Mouse (Mus musculus): Measurements from ENCODE around the gene Flt1. TPM values are rescaled to one million over a fixed set of nuclear protein-coding genes. Genes with fewer than 3 reads are reported as not detected.

The Flt1 gene
- polyA plus RNA-seq, 1 experiment from 2014 or later = 19.4 TPM

DNA sequence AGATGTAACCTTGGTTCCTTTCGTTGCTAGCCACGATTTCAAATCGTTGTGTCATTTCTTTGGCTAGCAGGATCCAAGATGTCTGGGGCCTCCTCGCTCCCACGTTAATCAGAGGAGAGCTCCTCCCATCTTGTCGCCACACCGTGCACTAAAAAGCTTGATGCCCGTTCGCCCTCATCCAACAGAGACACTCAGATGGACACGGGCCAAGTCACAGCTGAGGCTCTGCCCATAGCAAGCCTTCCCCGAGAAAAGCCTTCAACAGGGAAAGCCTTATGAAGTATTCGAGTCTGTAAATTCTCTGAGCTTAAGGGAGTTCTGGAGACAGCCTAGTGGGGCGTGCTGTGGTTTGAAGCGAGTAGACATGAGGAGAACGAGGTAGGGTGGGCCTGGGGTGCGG is 128.0 kb downstream of the Flt1 start:
- Histone ChIP-seq H3K4me3 (replicated peaks) (no peak overlapping the region), H3K4me1 (0 out of 2 replicates have a peak, but pooled peaks cover 4% of the 10 kb centered on the region), H3K36me3 (no peaks in the 10 kb centered on the region), H3K4me2 (no peak overlapping the region), H3K27me3 (no peaks in the 10 kb centered on the region), H3K9ac (no peak overlapping the region), H3K9me3 (replicated peaks) (no peaks in the 10 kb centered on the region), H3K27ac (no peak overlapping the region)
- 69% methylated on average over 16 of the region's 16 CpGs for WGBS
- no peak for ATAC-seq (replicated peaks; ENCODE audit: low FRiP score)

GRCm38 (mm10) chr5:147589814-147590213 is 136.0 kb downstream of the Flt1 start:
- no peaks in the 10 kb centered on the region for H3K9me3 ChIP-seq (replicated peaks)
- peak; percentile 87 for ATAC-seq (replicated peaks; ENCODE audit: low FRiP score)
- no peak overlapping the region for H3K4me3 ChIP-seq (replicated peaks)
- 27% methylated on average over 12 of the region's 12 CpGs for WGBS
- H3K27me3 ChIP-seq = no peaks in the 10 kb centered on the region
- no peak overlapping the region for H3K9ac ChIP-seq
- peak overlapping the region; percentile 78 for H3K27ac ChIP-seq
- no peaks in the 10 kb centered on the region for H3K36me3 ChIP-seq
- peaks cover 12% of the 10 kb centered on the region for H3K4me1 ChIP-seq
- peak overlapping the region; percentile 27 for H3K4me2 ChIP-seq

GRCm38 (mm10) chr5:147585070-147585469 is 140.7 kb downstream of the Flt1 start:
- WGBS = 86% methylated on average over 1 of the region's 1 CpGs
- Histone ChIP-seq H3K9ac (no peak overlapping the region), H3K36me3 (no peaks in the 10 kb centered on the region), H3K27me3 (no peaks in the 10 kb centered on the region), H3K4me3 (replicated peaks) (no peak overlapping the region), H3K4me2 (no peak overlapping the region), H3K27ac (peak overlapping the region; percentile 38), H3K9me3 (replicated peaks) (no peaks in the 10 kb centered on the region), H3K4me1 (peaks cover 15% of the 10 kb centered on the region)
- no peak for ATAC-seq (replicated peaks; ENCODE audit: low FRiP score)

DNA sequence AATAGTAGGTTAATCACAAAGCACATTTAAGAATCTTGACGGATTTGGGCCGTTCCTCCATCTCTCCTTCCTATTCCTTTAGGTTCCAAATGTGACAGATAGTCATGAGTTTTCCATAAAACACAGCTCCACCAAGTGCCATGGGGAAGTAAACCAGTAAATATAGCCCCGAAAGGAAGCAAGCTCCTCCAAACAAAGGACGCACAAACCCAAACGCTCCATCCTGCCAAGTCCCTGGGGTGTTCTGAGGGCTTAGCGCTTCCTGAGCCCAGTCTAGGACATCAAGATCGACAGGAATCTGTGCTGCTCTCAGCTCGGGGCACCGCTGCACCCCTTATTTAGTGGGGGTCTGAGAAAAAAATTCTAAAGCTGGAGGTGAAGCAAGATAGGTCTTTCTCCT is 141.2 kb downstream of the Flt1 start:
- peak overlapping the region; percentile 38 for H3K27ac ChIP-seq
- no peak overlapping the region for H3K4me3 ChIP-seq (replicated peaks)
- H3K9ac ChIP-seq = no peak overlapping the region
- no peaks in the 10 kb centered on the region for H3K27me3 ChIP-seq
- ATAC-seq (replicated peaks; ENCODE audit: low FRiP score) = no peak
- no peak overlapping the region for H3K4me2 ChIP-seq
- no peaks in the 10 kb centered on the region for H3K9me3 ChIP-seq (replicated peaks)
- no peaks in the 10 kb centered on the region for H3K36me3 ChIP-seq
- H3K4me1 ChIP-seq = peaks cover 11% of the 10 kb centered on the region
- WGBS = 67% methylated on average over 9 of the region's 9 CpGs

DNA sequence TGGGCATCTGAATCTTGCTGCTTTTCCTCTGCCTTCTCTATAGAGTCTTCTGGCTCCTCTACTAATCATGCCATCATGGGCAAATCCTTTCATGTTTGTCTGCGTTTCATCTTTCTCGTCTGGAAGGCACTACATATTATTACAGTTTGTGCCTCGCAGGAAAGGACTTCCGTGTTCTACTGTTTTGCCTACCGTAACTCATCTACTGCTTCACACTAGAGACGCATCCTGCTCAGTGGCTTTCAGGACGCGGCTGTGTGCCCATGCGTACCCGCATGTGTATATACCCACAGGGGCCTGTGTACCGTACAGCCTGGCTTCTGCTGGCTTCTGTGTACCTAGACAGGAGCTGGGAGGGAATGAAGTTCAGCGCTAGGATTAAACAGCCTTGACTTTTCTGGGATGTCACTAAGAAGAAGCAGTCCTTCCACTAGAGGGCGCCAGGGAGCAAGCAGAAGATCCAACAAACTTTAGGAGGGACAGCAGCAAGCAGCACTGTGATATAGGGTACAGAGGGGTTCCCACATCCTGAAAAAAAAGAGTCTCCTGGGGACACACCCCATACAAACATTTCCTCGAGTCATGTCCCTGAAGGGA is 142.0 kb downstream of the Flt1 start:
- no peak overlapping the region for H3K4me3 ChIP-seq (replicated peaks)
- no peak overlapping the region for H3K9ac ChIP-seq
- H3K4me2 ChIP-seq = peak overlapping the region; percentile 41
- 33% methylated on average over 14 of the region's 14 CpGs for WGBS
- no peaks in the 10 kb centered on the region for H3K27me3 ChIP-seq
- no peaks in the 10 kb centered on the region for H3K9me3 ChIP-seq (replicated peaks)
- peaks cover 7% of the 10 kb centered on the region; the same call in 1 of the 2 replicates for H3K4me1 ChIP-seq
- no peaks in the 10 kb centered on the region for H3K36me3 ChIP-seq
- H3K27ac ChIP-seq = peak overlapping the region; percentile 38; the same call in 1 of the 2 replicates
- ATAC-seq (replicated peaks; ENCODE audit: low FRiP score) = 0 out of 2 replicates have a peak, but pooled peaks have one; percentile 22

GRCm38 (mm10) chr5:147580181-147580580 is 145.6 kb downstream of the Flt1 start:
- H3K4me1 ChIP-seq = peaks cover 7% of the 10 kb centered on the region; the same call in 1 of the 2 replicates
- no peak overlapping the region for H3K4me3 ChIP-seq (replicated peaks)
- H3K9me3 ChIP-seq (replicated peaks) = no peaks in the 10 kb centered on the region
- no peaks in the 10 kb centered on the region for H3K36me3 ChIP-seq
- no peak overlapping the region for H3K9ac ChIP-seq
- no peak overlapping the region for H3K27ac ChIP-seq
- 72% methylated on average over 13 of the region's 13 CpGs for WGBS
- no peak overlapping the region for H3K4me2 ChIP-seq
- 0 out of 2 replicates have a peak, but pooled peaks cover 2% of the 10 kb centered on the region for H3K27me3 ChIP-seq
- no peak for ATAC-seq (replicated peaks; ENCODE audit: low FRiP score)

DNA sequence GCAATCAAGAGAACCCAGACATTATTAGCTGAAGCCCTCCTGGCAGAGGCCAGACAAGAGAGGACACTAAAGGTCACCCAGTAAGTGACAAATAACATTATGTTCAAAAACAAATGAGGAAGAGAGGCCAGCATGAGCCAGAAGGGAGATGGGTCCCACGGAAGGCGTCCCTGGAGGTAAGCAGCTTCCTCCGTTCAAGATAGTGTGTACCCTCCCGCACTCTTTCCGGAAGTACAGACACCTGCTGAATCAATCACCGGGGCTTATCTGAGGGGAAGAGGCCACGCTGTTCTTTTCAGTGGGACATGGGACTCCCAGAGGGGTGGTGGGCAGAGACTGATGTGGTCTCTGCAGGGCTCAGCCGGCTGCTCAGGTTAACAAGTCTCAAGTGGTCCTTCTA is 146.1 kb downstream of the Flt1 start:
- H3K4me1 ChIP-seq = peaks cover 7% of the 10 kb centered on the region; the same call in 1 of the 2 replicates
- no peaks in the 10 kb centered on the region for H3K9me3 ChIP-seq (replicated peaks)
- H3K9ac ChIP-seq = no peak overlapping the region
- no peak overlapping the region for H3K27ac ChIP-seq
- H3K27me3 ChIP-seq = 0 out of 2 replicates have a peak, but pooled peaks cover 2% of the 10 kb centered on the region
- H3K36me3 ChIP-seq = no peaks in the 10 kb centered on the region
- 80% methylated on average over 8 of the region's 8 CpGs for WGBS
- no peak overlapping the region for H3K4me2 ChIP-seq
- ATAC-seq (replicated peaks; ENCODE audit: low FRiP score) = no peak
- H3K4me3 ChIP-seq (replicated peaks) = no peak overlapping the region

DNA sequence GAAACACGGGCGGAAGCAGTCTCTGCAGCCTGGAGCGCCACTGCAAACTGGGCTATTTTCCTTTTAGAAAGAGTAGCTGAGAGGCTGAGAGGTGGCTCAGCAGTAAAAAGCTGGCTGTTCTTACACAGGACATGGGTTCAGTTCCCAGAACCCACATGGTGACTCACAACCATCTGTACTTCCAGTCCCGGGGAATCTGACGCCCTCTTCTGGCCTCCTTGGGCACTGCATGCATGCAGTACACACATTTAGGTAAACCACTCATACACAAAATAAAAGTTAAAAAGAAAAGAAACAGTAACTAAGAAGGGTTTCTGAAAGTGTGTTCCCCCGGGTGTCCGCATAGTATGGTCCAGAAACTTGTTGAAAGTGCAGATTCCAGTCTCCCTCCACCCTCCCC is 146.7 kb downstream of the Flt1 start:
- no peak overlapping the region for H3K4me3 ChIP-seq (replicated peaks)
- no peak overlapping the region for H3K9ac ChIP-seq
- 0 out of 2 replicates have a peak, but pooled peaks cover 2% of the 10 kb centered on the region for H3K27me3 ChIP-seq
- ATAC-seq (replicated peaks; ENCODE audit: low FRiP score) = no peak
- 93% methylated on average over 7 of the region's 7 CpGs for WGBS
- H3K4me2 ChIP-seq = no peak overlapping the region
- H3K36me3 ChIP-seq = no peaks in the 10 kb centered on the region
- H3K27ac ChIP-seq = no peak overlapping the region
- H3K4me1 ChIP-seq = peaks cover 5% of the 10 kb centered on the region; the same call in 1 of the 2 replicates
- no peaks in the 10 kb centered on the region for H3K9me3 ChIP-seq (replicated peaks)

- no peak overlapping the region for H3K4me3 ChIP-seq (replicated peaks)
- H3K4me1 ChIP-seq = no peaks in the 10 kb centered on the region
- H3K9me3 ChIP-seq (replicated peaks) = no peaks in the 10 kb centered on the region
- H3K27ac ChIP-seq = no peak overlapping the region
- 0 out of 2 replicates have a peak, but pooled peaks cover 2% of the 10 kb centered on the region for H3K27me3 ChIP-seq
- H3K9ac ChIP-seq = no peak overlapping the region
- 40% methylated on average over 6 of the region's 6 CpGs for WGBS
- H3K4me2 ChIP-seq = no peak overlapping the region
- H3K36me3 ChIP-seq = no peaks in the 10 kb centered on the region
- ATAC-seq (replicated peaks; ENCODE audit: low FRiP score) = no peak
Measured at GRCm38 (mm10) chr5:147577003-147577402, 148.8 kb downstream of the Flt1 start.

DNA sequence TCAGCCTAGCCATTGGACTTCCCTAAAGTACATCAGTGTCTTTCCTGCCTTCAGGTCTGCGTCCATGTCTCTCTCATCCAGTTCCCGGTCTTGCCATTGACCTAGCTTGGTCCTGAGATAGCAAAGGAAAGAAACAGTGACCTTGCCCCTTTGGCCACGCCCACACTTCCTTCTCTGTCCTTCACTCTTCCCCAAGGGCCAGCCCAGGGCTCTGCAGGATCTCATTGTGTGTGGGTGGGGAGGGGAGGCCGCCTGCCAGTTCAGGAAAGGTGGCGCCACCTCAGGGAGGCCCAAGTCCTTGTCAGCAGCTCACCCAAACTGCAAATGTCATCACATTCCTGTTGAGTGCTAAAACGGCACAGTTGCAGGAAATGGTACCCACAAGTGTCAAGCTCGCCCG is 151.3 kb downstream of the Flt1 start:
- 69% methylated on average over 8 of the region's 8 CpGs for WGBS
- ATAC-seq (replicated peaks; ENCODE audit: low FRiP score) = peak; percentile 58; the same call in 1 of the 2 replicates
- no peak overlapping the region for H3K4me2 ChIP-seq
- H3K27me3 ChIP-seq = 0 out of 2 replicates have a peak, but pooled peaks cover 2% of the 10 kb centered on the region
- no peaks in the 10 kb centered on the region for H3K9me3 ChIP-seq (replicated peaks)
- H3K9ac ChIP-seq = no peak overlapping the region
- no peaks in the 10 kb centered on the region for H3K4me1 ChIP-seq
- no peak overlapping the region for H3K27ac ChIP-seq
- no peak overlapping the region for H3K4me3 ChIP-seq (replicated peaks)
- H3K36me3 ChIP-seq = no peaks in the 10 kb centered on the region

- no peak overlapping the region for H3K9ac ChIP-seq
- no peak overlapping the region for H3K27ac ChIP-seq
- ATAC-seq (replicated peaks; ENCODE audit: low FRiP score) = no peak
- H3K36me3 ChIP-seq = no peaks in the 10 kb centered on the region
- WGBS = 86% methylated on average over 1 of the region's 1 CpGs
- H3K4me3 ChIP-seq (replicated peaks) = no peak overlapping the region
- H3K27me3 ChIP-seq = 0 out of 2 replicates have a peak, but pooled peaks cover 2% of the 10 kb centered on the region
- H3K9me3 ChIP-seq (replicated peaks) = no peaks in the 10 kb centered on the region
- H3K4me1 ChIP-seq = no peaks in the 10 kb centered on the region
- no peak overlapping the region for H3K4me2 ChIP-seq
Measured at GRCm38 (mm10) chr5:147573555-147573954, 152.3 kb downstream of the Flt1 start.

GRCm38 (mm10) chr5:147572695-147573094 is 153.1 kb downstream of the Flt1 start:
- ATAC-seq (replicated peaks; ENCODE audit: low FRiP score) = no peak
- Histone ChIP-seq H3K4me3 (replicated peaks) (no peak overlapping the region), H3K36me3 (no peaks in the 10 kb centered on the region), H3K27me3 (0 out of 2 replicates have a peak, but pooled peaks cover 2% of the 10 kb centered on the region), H3K9ac (no peak overlapping the region), H3K4me2 (no peak overlapping the region), H3K27ac (no peak overlapping the region), H3K9me3 (replicated peaks) (no peaks in the 10 kb centered on the region), H3K4me1 (no peaks in the 10 kb centered on the region)
- 80% methylated on average over 7 of the region's 7 CpGs for WGBS

Data from kidney, embryonic 15.5 days (tissue).